Mouse (Mus musculus) lung, adult 2 months (tissue): Measurements from ENCODE around the gene Casz1.

Experiments used
- CTCF ChIP-seq: fragments of 200-500 bp; IDR thresholded peaks from 2 replicates; pipeline ENCODE4 v1.5.1; 2011; ENCODE audit warnings: mild to moderate bottlenecking, low read length, control low read depth; ENCODE audit not compliant: insufficient read depth
- POLR2A ChIP-seq: fragments of 200-500 bp; IDR thresholded peaks from 2 replicates; pipeline ENCODE4 v1.6.1; 2011; ENCODE audit warnings: low read depth, mild to moderate bottlenecking, control low read depth, low read length, borderline replicate concordance; ENCODE audit errors: extremely low read depth

- no peak for TF ChIP-seq POLR2A
- no peak for TF ChIP-seq CTCF
These were observed 86.2 kb downstream of the Casz1 start for GRCm38 (mm10) chr4:148890442-148890841.
